Mouse (Mus musculus): ENCODE results near the gene Lmbr1l. TPM values are rescaled to one million over a fixed set of nuclear protein-coding genes. Genes with fewer than 3 reads are reported as not detected.

Lmbr1l gene
- total and polyA plus RNA-seq, 3 experiments = 23.4 to 30.4 (median 27.9) TPM

- peaks cover 2 to 18% of the 10 kb centered on the region in 2 experiments for H3K4me1 ChIP-seq (ENCODE audit: control insufficient read depth in 1 of 2, insufficient read depth in 2 of 2)
- H3K27me3 ChIP-seq (replicated peaks) = no peaks in the 10 kb centered on the region
- no peak overlapping the region for H3K4me3 ChIP-seq (replicated peaks in 1 of 3; ENCODE audit: low read depth in 2 of 3, low read length in 2 of 3, poor library complexity in 1 of 3)
- dilution Hi-C loops (cut with MboI; ENCODE audit: extremely low pct_ligation_motif_present, extremely low pct_unique_long_range_greater_than_20kb, low sequenced_read_pairs) (no loop called here), in situ Hi-C loops (cut with MboI; ENCODE audit: low pct_ligation_motif_present, low pct_unique_long_range_greater_than_20kb, low sequenced_read_pairs) (loop anchor here (10.0 to 25.0 kb wide), 3 partner anchors 1262 to 1430 kb away; no protein-coding TSS in a partner anchor)
- H3K79me2 ChIP-seq (replicated peaks; ENCODE audit: control insufficient read depth, extremely low read depth, insufficient read depth, poor library complexity, severe bottlenecking) = no peaks in the 10 kb centered on the region
- H3K4me2 ChIP-seq (ENCODE audit: insufficient read depth, low read depth, poor library complexity, severe bottlenecking) = no peak overlapping the region
- no peak for DNase-seq (ENCODE audit: extremely low read depth)
- peaks cover 3% of the 10 kb centered on the region for H3K9me3 ChIP-seq (replicated peaks; ENCODE audit: low read length)
- TF ChIP-seq PAX5 (IDR thresholded peaks at IDR 0.05; ENCODE audit: low read length) = no peak
- TF ChIP-seq NRF1 (IDR thresholded peaks at IDR 0.05; ENCODE audit: low read depth, low read length) = no peak
- TF ChIP-seq RAD21 (IDR thresholded peaks at IDR 0.05; ENCODE audit: low read depth, low read length) = no peak
- TF ChIP-seq POLR2A (IDR thresholded peaks at IDR 0.05; ENCODE audit: low read depth, low read length) = no peak
- no peak for TF ChIP-seq TBP (conservative IDR thresholded peaks at IDR 0.05; ENCODE audit: low read depth, low read length)
- TF ChIP-seq MEF2A (IDR thresholded peaks at IDR 0.05; ENCODE audit: borderline replicate concordance, low read depth, low read length) = no peak
- TF ChIP-seq CTCF (conservative IDR thresholded peaks at IDR 0.05 in 1 of 2, IDR thresholded peaks at IDR 0.05 in 1 of 2; ENCODE audit: low read depth in 2 of 2, low read length in 2 of 2) = no peak
- no peak for TF ChIP-seq TCF12 (IDR thresholded peaks at IDR 0.05; ENCODE audit: low read depth, low read length)
- TF ChIP-seq MXI1 (IDR thresholded peaks at IDR 0.05; ENCODE audit: low read depth, low read length) = no peak
- H3K36me3 ChIP-seq (replicated peaks in 1 of 2; ENCODE audit: control insufficient read depth in 1 of 2, insufficient read depth in 1 of 2, low read length in 1 of 2) = peaks cover 0 to 3% of the 10 kb centered on the region in 2 experiments
- no peak overlapping the region for H3K9ac ChIP-seq (ENCODE audit: insufficient read depth, low read depth)
- H3K27ac ChIP-seq (ENCODE audit: insufficient read depth, low read depth) = no peak overlapping the region
These were observed 6.7 kb upstream of the Lmbr1l start for GRCm38 (mm10) chr15:98924682-98925081.

GRCm38 (mm10) chr15:98923031-98923537 lies 5.1 kb upstream of the Lmbr1l start:
- Histone ChIP-seq H3K4me1 (ENCODE audit: control insufficient read depth in 1 of 2, insufficient read depth in 2 of 2) (peaks cover 2 to 12% of the 10 kb centered on the region in 2 experiments), H3K4me2 (ENCODE audit: insufficient read depth, low read depth, poor library complexity, severe bottlenecking) (no peak overlapping the region), H3K9me3 (replicated peaks; ENCODE audit: low read length) (peaks cover 3% of the 10 kb centered on the region), H3K27ac (ENCODE audit: insufficient read depth, low read depth) (no peak overlapping the region), H3K27me3 (replicated peaks) (no peaks in the 10 kb centered on the region), H3K79me2 (replicated peaks; ENCODE audit: control insufficient read depth, extremely low read depth, insufficient read depth, poor library complexity, severe bottlenecking) (no peaks in the 10 kb centered on the region), H3K36me3 (replicated peaks in 1 of 2; ENCODE audit: control insufficient read depth in 1 of 2, insufficient read depth in 1 of 2, low read length in 1 of 2) (peaks cover 0 to 2% of the 10 kb centered on the region in 2 experiments), H3K9ac (ENCODE audit: insufficient read depth, low read depth) (no peak overlapping the region), H3K4me3 (replicated peaks in 1 of 3; ENCODE audit: low read depth in 2 of 3, low read length in 2 of 3, poor library complexity in 1 of 3) (no peak overlapping the region)
- dilution Hi-C loops (cut with MboI; ENCODE audit: extremely low pct_ligation_motif_present, extremely low pct_unique_long_range_greater_than_20kb, low sequenced_read_pairs) = no loop called here
- in situ Hi-C loops (cut with MboI; ENCODE audit: low pct_ligation_motif_present, low pct_unique_long_range_greater_than_20kb, low sequenced_read_pairs) = loop anchor here (10.0 kb wide), 1 partner anchor 1428 kb away; no protein-coding TSS in a partner anchor
- no peak for TF ChIP-seq EP300 (IDR thresholded peaks at IDR 0.05; ENCODE audit: low read length)
- no peak for TF ChIP-seq ELF1 (IDR thresholded peaks at IDR 0.05; ENCODE audit: low read depth, low read length)
- TF ChIP-seq MYC (IDR thresholded peaks at IDR 0.05; ENCODE audit: low read depth, low read length) = no peak
- TF ChIP-seq USF2 (conservative IDR thresholded peaks at IDR 0.05; ENCODE audit: low read depth, low read length) = no peak
- no peak for TF ChIP-seq ZC3H11A (IDR thresholded peaks at IDR 0.05; ENCODE audit: low read depth, low read length)
- no peak for TF ChIP-seq TBP (conservative IDR thresholded peaks at IDR 0.05; ENCODE audit: low read depth, low read length)
- TF ChIP-seq NELFE (IDR thresholded peaks at IDR 0.05; ENCODE audit: low read depth, low read length) = no peak
- TF ChIP-seq ZKSCAN1 (IDR thresholded peaks at IDR 0.05; ENCODE audit: borderline replicate concordance, low read depth, low read length) = no peak
- TF ChIP-seq GABPA (IDR thresholded peaks at IDR 0.05; ENCODE audit: insufficient replicate concordance, low read depth, low read length) = no peak
- no peak for TF ChIP-seq UBTF (IDR thresholded peaks at IDR 0.05; ENCODE audit: low read depth, low read length)
- no peak for TF ChIP-seq POLR2AphosphoS2 (IDR thresholded peaks at IDR 0.05; ENCODE audit: low read depth, low read length)
- TF ChIP-seq KAT2A (IDR thresholded peaks at IDR 0.05; ENCODE audit: insufficient replicate concordance, low read length) = no peak
- TF ChIP-seq RAD21 (IDR thresholded peaks at IDR 0.05; ENCODE audit: low read depth, low read length) = no peak
- TF ChIP-seq CHD1 (IDR thresholded peaks at IDR 0.05; ENCODE audit: low read depth, low read length) = no peak
- no peak for TF ChIP-seq MAX (IDR thresholded peaks at IDR 0.05; ENCODE audit: low read length)
- no peak for TF ChIP-seq CHD2 (IDR thresholded peaks at IDR 0.05; ENCODE audit: low read length)
- no peak for TF ChIP-seq SMC3 (IDR thresholded peaks at IDR 0.05; ENCODE audit: low read depth, low read length)
- DNase-seq (ENCODE audit: extremely low read depth) = no peak

Measured in CH12.LX (cell line).